Mouse (Mus musculus) CD4-positive, CD25-positive, alpha-beta regulatory T cell, adult 2 months (primary cell): ENCODE results near the gene Sh2d1b1.
A peak's percentile ranks its signal among the peaks of the same experiment; 100 is the strongest.
"Not testable (repeated sequence)": the region's sequence is repeated elsewhere in the genome, so short reads cannot be mapped to it uniquely, and the experiment has no call there.

Experiments used
- DNase-seq: peaks from one replicate; pipeline ENCODE4 v3.0.0-alpha.2; 2012; ENCODE audit warnings: low read depth, low spot score

The Sh2d1b1 gene

GRCm38 (mm10) chr1:170277016-170277415 is at the start of gene Sh2d1b1:
Sh2d1b1 (plus strand) TSS chr1:170277320.
- DNase-seq: no peak

GRCm38 (mm10) chr1:170232688-170233087 is 44.4 kb upstream of the Sh2d1b1 start, which contains the start of gene Sh2d1b2:
Sh2d1b2 (plus strand) TSS chr1:170232749.
- not testable (repeated sequence) for DNase-seq

DNA sequence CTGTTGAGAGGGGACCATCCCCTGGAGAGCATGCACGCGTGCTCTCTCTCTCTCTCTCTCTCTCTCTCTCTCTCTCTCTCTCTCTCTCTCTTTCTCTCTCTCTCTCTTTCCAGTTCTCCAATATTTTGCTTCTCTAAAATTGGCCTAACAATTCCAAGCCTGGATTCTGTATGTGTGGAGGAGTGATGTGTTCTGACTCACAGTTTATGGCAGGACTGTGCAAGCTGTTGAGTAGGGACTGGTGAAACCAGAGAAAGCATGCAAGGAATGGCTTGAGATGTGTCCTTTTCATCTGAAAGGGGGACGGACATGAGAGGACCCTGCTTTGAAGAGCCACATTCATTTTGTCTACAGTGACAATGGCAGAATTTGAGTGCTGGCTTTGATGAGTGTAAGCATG is 32.1 kb upstream of the Sh2d1b1 start:
- DNase-seq: no peak

DNA sequence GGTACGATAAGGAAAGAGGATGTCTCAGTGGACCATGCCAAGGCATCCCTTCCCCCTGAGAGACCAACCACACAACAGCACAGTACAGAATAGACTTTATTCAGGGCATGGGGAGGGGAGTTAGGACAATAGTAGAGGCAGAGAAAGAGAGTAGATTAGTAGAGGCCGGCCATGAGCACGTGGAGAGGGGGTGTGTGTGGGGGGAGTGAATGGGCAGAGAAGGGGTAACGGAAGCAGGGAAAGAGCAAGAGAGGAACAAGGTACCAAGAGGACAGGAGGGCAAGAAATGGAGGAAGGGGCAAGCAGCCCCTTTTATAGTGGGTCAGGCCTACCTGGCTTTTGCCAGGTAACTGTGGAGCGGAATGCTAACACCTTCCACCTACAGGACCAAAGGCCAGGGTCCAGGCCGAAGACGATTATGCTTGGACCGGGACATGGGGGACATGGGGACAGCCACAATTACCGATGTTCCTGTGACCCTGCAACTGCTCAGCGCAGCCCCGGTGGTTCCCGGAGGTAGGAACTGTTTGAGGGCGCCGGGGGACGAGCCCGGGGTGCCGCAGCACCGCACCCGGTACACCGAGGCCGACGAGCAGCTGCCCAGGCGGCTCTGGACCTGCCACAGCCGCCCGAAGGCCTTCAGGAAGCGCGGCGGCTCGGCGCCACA is 22.1 kb upstream of the Sh2d1b1 start:
- DNase-seq: no peak

DNA sequence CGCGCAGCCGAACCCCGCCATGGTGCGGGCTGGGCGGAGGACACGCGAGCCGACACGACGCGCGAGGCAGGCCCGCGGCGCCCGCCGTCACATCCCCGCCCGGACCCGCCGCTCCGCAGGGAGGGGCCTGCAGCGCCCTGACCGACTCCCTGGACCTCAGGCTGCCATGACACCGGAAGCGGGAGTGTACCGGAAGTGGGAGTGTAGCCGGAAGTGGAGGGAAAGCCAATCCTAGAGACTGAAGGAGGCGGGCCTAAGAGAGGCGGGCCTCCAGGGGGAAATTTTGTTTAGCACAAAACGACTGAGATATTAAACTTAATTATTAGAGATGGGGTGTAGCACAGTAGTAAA is 21.6 kb upstream of the Sh2d1b1 start:
- DNase-seq: peak; percentile 86

GRCm38 (mm10) chr1:170270281-170270680 is 6.8 kb upstream of the Sh2d1b1 start:
- DNase-seq: no peak

DNA sequence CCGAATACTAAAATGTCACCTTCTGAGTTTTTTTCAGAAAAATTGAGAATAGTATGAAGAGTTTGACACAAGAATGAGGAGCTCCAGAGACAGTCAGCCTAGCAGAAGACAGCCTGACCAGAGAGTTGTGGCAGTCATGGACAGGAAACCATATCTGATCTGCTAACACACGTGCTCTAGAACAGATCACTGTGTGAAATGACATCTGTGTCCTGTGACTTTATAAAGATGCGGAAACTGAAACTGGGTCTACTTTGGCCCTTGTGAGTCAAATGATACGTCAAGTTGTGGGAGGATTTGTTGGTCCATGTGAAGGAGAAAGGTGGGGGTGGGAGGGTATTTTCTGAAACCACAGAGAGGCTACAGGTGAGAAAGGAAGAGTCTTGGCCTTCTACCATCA is 6.4 kb upstream of the Sh2d1b1 start:
- no peak for DNase-seq

- DNase-seq: no peak
Observed at GRCm38 (mm10) chr1:170273252-170273651, 3.9 kb upstream of the Sh2d1b1 start.

GRCm38 (mm10) chr1:170282415-170283129 is 5.5 kb downstream of the Sh2d1b1 start:
- DNase-seq: no peak

GRCm38 (mm10) chr1:170292239-170292951 is 15.3 kb downstream of the Sh2d1b1 start:
- DNase-seq: no peak

DNA sequence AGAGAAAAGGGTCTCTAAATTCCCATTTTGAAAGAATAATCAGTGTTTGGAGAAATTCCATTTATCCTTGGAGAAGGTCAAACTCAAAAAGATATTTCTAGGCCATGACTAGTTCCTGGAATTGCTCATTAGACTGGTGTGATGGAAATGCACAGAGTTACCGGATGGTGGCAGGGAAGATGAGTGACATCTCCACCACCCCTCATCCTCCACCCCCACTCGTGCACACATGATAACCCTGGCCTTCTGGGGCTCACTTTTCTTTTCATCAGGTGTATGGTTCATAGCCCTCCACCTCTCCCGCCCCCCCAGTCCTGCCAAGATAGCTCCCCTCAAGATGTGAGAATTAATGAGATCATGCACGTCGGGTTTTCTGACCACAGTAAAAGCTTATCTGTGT is 16.1 kb downstream of the Sh2d1b1 start:
- DNase-seq: no peak

- no peak for DNase-seq
Observed at GRCm38 (mm10) chr1:170294786-170295570, 17.9 kb downstream of the Sh2d1b1 start.

- no peak for DNase-seq
Observed at GRCm38 (mm10) chr1:170299496-170299895, 22.4 kb downstream of the Sh2d1b1 start.

DNA sequence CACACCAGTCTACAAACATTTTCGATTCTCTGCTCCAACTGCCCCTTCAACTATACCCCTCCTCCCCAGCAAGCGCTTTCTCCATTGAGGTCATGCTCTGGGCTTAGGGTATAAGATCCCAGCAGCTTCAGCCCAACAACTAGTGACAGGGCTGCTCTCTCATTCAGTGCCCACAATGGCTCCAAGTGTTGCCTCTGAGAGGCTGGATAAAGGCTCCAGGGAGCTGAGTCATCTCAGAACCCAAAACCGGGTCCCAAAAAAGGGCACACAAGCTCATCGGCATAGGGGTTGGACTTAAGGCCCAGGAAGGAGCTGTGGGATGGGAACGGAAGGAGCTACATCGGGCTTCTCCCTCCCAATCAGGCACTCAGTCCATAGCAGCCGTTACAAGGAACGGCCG is 24.6 kb downstream of the Sh2d1b1 start:
- no peak for DNase-seq

GRCm38 (mm10) chr1:170302456-170302855 is 25.3 kb downstream of the Sh2d1b1 start:
- DNase-seq: no peak

DNA sequence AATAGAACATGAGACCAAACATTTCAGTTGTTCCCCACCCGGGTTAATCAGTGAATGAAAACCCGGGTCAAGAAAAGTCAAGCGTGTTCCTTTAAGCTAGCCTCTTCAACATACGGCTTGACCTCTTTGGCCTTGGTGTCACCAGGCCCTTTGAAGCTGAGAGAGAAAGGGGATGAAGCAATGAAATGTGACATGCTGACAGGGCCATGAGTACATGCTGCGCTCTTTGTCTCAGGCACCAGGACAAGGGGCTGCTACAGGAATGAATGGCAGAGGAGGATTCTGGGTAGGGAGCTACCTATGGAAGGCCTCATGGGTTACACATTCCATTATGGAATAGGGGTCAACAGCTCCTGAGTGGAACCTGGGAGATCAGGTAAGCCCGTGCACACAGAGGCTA is 26.0 kb downstream of the Sh2d1b1 start:
- no peak for DNase-seq

DNA sequence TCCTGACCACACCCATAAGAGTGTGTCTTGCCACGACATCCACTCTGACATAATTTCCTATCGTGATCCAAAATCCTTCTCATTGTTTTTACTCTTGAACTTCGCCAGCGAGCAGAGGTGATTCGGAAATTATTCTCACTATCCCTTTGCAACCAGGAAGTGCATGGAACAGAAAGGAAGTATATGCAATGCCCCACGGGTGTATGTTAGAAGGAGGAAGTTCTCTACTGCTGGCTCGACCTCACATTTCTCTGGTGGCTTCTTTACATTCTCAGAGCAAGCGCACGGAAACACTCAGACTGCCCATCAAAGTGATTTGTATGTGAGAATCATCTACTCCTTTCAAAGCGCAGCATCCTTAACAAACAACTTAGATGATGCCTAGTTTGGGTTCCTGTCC is 27.9 kb downstream of the Sh2d1b1 start:
- no peak for DNase-seq

GRCm38 (mm10) chr1:170306232-170306631 is 29.1 kb downstream of the Sh2d1b1 start, which contains the start of gene Gm7694:
Gm7694 (minus strand) TSS chr1:170306332.
- no peak for DNase-seq

GRCm38 (mm10) chr1:170308503-170308902 is 31.4 kb downstream of the Sh2d1b1 start, which contains the start of gene Spata46:
Spata46 (plus strand) TSS chr1:170308803.
- DNase-seq: no peak

- DNase-seq: no peak
Observed at GRCm38 (mm10) chr1:170311431-170311830, 34.3 kb downstream of the Sh2d1b1 start.

DNA sequence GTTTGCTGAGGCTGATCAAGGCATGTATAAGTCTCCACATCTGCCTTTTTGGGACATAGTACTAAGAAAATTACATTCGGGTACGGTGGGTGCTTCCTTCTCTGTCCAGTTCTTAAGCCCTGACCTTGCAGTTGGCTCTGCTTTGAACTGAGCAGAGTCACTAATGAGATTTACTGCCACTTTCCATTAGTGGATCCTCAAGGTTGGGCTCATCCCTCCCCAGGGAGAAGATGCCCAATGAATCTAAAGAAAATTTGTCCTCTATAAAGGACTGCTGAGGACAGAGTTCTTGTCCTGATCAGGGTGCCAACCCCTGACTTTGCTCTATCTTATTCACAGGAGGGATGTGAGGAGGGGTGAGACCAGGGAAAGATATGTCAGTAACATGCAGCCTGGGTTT is 44.9 kb downstream of the Sh2d1b1 start:
- DNase-seq: no peak

GRCm38 (mm10) chr1:170323001-170323400 is 45.9 kb downstream of the Sh2d1b1 start:
- DNase-seq: no peak
